Mouse (Mus musculus): ENCODE measurements around the gene Ddi2.

Gene Ddi2

GRCm38 (mm10) chr4:141741856-141742255 is 18.6 kb upstream of the Ddi2 start:
- no peak for DNase-seq (ENCODE audit: low spot score in 2 of 2)

GRCm38 (mm10) chr4:141738015-141738414 is 14.8 kb upstream of the Ddi2 start:
- no peak for DNase-seq (ENCODE audit: low spot score in 2 of 2)

GRCm38 (mm10) chr4:141736856-141737255 is 13.6 kb upstream of the Ddi2 start:
- DNase-seq (ENCODE audit: low spot score in 2 of 2), result no peak

GRCm38 (mm10) chr4:141735206-141735560 is 12.0 kb upstream of the Ddi2 start:
- DNase-seq (ENCODE audit: low spot score in 2 of 2), result no peak

GRCm38 (mm10) chr4:141734446-141735205 is 11.4 kb upstream of the Ddi2 start:
- peak; percentile 95 to 96 for DNase-seq (ENCODE audit: low spot score in 2 of 2)

GRCm38 (mm10) chr4:141731766-141732165 is 8.5 kb upstream of the Ddi2 start:
- no peak for DNase-seq (ENCODE audit: low spot score in 2 of 2)

- DNase-seq (ENCODE audit: low spot score in 2 of 2), result peak; percentile 51 to 56
These were observed 7.2 kb upstream of the Ddi2 start for GRCm38 (mm10) chr4:141730401-141730800.

GRCm38 (mm10) chr4:141729266-141729665 is 6.0 kb upstream of the Ddi2 start:
- no peak for DNase-seq (ENCODE audit: low spot score in 2 of 2)

- DNase-seq (ENCODE audit: low spot score in 2 of 2), result no peak
These were observed 2.5 kb upstream of the Ddi2 start for GRCm38 (mm10) chr4:141725738-141726137.

GRCm38 (mm10) chr4:141725277-141725676 is 2.1 kb upstream of the Ddi2 start:
- no peak for DNase-seq (ENCODE audit: low spot score in 2 of 2)

- no peak for DNase-seq (ENCODE audit: low spot score in 2 of 2)
These were observed 1.4 kb upstream of the Ddi2 start for GRCm38 (mm10) chr4:141724594-141724993.

- DNase-seq (ENCODE audit: low spot score in 2 of 2), result no peak
These were observed 452 bp upstream of the Ddi2 start for GRCm38 (mm10) chr4:141723673-141724068.

- no peak for DNase-seq (ENCODE audit: low spot score in 2 of 2)
These were observed 1.3 kb downstream of the Ddi2 start for GRCm38 (mm10) chr4:141721961-141722360.

GRCm38 (mm10) chr4:141720761-141721523 is 2.3 kb downstream of the Ddi2 start:
- DNase-seq (ENCODE audit: low spot score in 2 of 2), result no peak

GRCm38 (mm10) chr4:141719304-141719703 is 3.9 kb downstream of the Ddi2 start:
- no peak for DNase-seq (ENCODE audit: low spot score in 2 of 2)

GRCm38 (mm10) chr4:141717633-141718032 is 5.6 kb downstream of the Ddi2 start:
- DNase-seq (ENCODE audit: low spot score in 2 of 2), result no peak

GRCm38 (mm10) chr4:141715027-141715426 is 8.2 kb downstream of the Ddi2 start:
- no peak for DNase-seq (ENCODE audit: low spot score in 2 of 2)

GRCm38 (mm10) chr4:141713598-141714142 is 9.5 kb downstream of the Ddi2 start:
- no peak for DNase-seq (ENCODE audit: low spot score in 2 of 2)

- DNase-seq (ENCODE audit: low spot score in 2 of 2), result peak in 1 of 2 experiments; percentile 30
These were observed 12.0 kb downstream of the Ddi2 start for GRCm38 (mm10) chr4:141711250-141711649.

GRCm38 (mm10) chr4:141708971-141709370 is 14.2 kb downstream of the Ddi2 start:
- DNase-seq (ENCODE audit: low spot score in 2 of 2), result no peak

- no peak for DNase-seq (ENCODE audit: low spot score in 2 of 2)
These were observed 15.2 kb downstream of the Ddi2 start for GRCm38 (mm10) chr4:141708005-141708404.

- peak; percentile 44 to 66 for DNase-seq (ENCODE audit: low spot score in 2 of 2)
These were observed 17.9 kb downstream of the Ddi2 start for GRCm38 (mm10) chr4:141705331-141705730.

- DNase-seq (ENCODE audit: low spot score in 2 of 2), result no peak
These were observed 18.6 kb downstream of the Ddi2 start for GRCm38 (mm10) chr4:141704625-141705024.
